Mouse (Mus musculus): ENCODE data around the gene Gfi1. TPM values are rescaled to one million over a fixed set of nuclear protein-coding genes. Genes with fewer than 3 reads are reported as not detected.

Gfi1 gene
- under 1 TPM; 0.59 to 0.62 TPM for total RNA-seq (2021)
- long read RNA-seq, experiment 1, partial matches to known transcripts: 0 of 1 reads
- long read RNA-seq, experiment 1, other reads (novel, unspliced or antisense): 1 of 1 reads
- long read RNA-seq, experiment 2: 0 reads

GRCm38 (mm10) chr5:107725435-107726261, at the start of gene Gfi1:
Gene Gfi1 (minus strand): TSS chr5:107726036.
- no peak for DNase-seq (ENCODE audit: low spot score in 2 of 2)

- DNase-seq (ENCODE audit: low spot score in 2 of 2): no peak
These were observed 46.2 kb upstream of the Gfi1 start for GRCm38 (mm10) chr5:107772049-107772448.

- DNase-seq (ENCODE audit: low spot score in 2 of 2): no peak
These were observed 42.4 kb upstream of the Gfi1 start for GRCm38 (mm10) chr5:107768224-107768623.

- no peak for DNase-seq (ENCODE audit: low spot score in 2 of 2)
These were observed 40.1 kb upstream of the Gfi1 start for GRCm38 (mm10) chr5:107765946-107766345.

GRCm38 (mm10) chr5:107764486-107764885, 38.6 kb upstream of the Gfi1 start:
- DNase-seq (ENCODE audit: low spot score in 2 of 2): no peak

GRCm38 (mm10) chr5:107763674-107764073, 37.8 kb upstream of the Gfi1 start:
- DNase-seq (ENCODE audit: low spot score in 2 of 2): no peak

GRCm38 (mm10) chr5:107759121-107759520, 33.3 kb upstream of the Gfi1 start:
- DNase-seq (ENCODE audit: low spot score in 2 of 2): no peak

- no peak for DNase-seq (ENCODE audit: low spot score in 2 of 2)
These were observed 30.2 kb upstream of the Gfi1 start for GRCm38 (mm10) chr5:107756072-107756471.

GRCm38 (mm10) chr5:107754740-107755139, 28.9 kb upstream of the Gfi1 start:
- no peak for DNase-seq (ENCODE audit: low spot score in 2 of 2)

GRCm38 (mm10) chr5:107753656-107754055, 27.8 kb upstream of the Gfi1 start:
- DNase-seq (ENCODE audit: low spot score in 2 of 2): no peak

GRCm38 (mm10) chr5:107749229-107749916, 23.5 kb upstream of the Gfi1 start:
- no peak for DNase-seq (ENCODE audit: low spot score in 2 of 2)

GRCm38 (mm10) chr5:107739023-107739422, 13.2 kb upstream of the Gfi1 start:
- DNase-seq (ENCODE audit: low spot score in 2 of 2): no peak

GRCm38 (mm10) chr5:107738296-107738695, 12.5 kb upstream of the Gfi1 start:
- no peak for DNase-seq (ENCODE audit: low spot score in 2 of 2)

- DNase-seq (ENCODE audit: low spot score in 2 of 2): no peak
These were observed 10.3 kb upstream of the Gfi1 start for GRCm38 (mm10) chr5:107736171-107736570.

GRCm38 (mm10) chr5:107731844-107732243, 6.0 kb upstream of the Gfi1 start:
- DNase-seq (ENCODE audit: low spot score in 2 of 2): no peak

- DNase-seq (ENCODE audit: low spot score in 2 of 2): no peak
These were observed 5.6 kb upstream of the Gfi1 start for GRCm38 (mm10) chr5:107731408-107731807.

GRCm38 (mm10) chr5:107727007-107727402, 1.2 kb upstream of the Gfi1 start:
- DNase-seq (ENCODE audit: low spot score in 2 of 2): no peak

- DNase-seq (ENCODE audit: low spot score in 2 of 2): no peak
These were observed 608 bp upstream of the Gfi1 start for GRCm38 (mm10) chr5:107726281-107727006.

GRCm38 (mm10) chr5:107724661-107725434, 988 bp downstream of the Gfi1 start:
- no peak for DNase-seq (ENCODE audit: low spot score in 2 of 2)

GRCm38 (mm10) chr5:107723541-107724511, 2.0 kb downstream of the Gfi1 start:
- DNase-seq (ENCODE audit: low spot score in 2 of 2): no peak

All from adrenal gland, postnatal 4 days (tissue).